Mouse (Mus musculus) bone marrow, adult 2 months (tissue): Measurements from ENCODE around the gene Gbf1. TPM values are rescaled to one million over a fixed set of nuclear protein-coding genes. Genes with fewer than 3 reads are reported as not detected.
"Not testable (repeated sequence)": the region's sequence is repeated elsewhere in the genome, so short reads cannot be mapped to it uniquely, and the experiment has no call there.

Experiments used
- H3K27ac ChIP-seq: fragments of 200-500 bp; 2 replicates; pipeline ENCODE4 v1.5.1; 2012; ENCODE audit warnings: low read depth, mild to moderate bottlenecking, control low read depth, inconsistent platforms, low read length; ENCODE audit not compliant: control insufficient read depth, poor library complexity, insufficient read depth
- H3K4me1 ChIP-seq: fragments of 200-500 bp; 2 replicates; pipeline ENCODE4 v1.6.1; 2011; ENCODE audit warnings: low read length; ENCODE audit not compliant: control insufficient read depth, insufficient read depth
- H3K4me3 ChIP-seq: fragments of 200-500 bp; replicated peaks from 2 replicates; pipeline ENCODE3; 2011; ENCODE audit warnings: mild to moderate bottlenecking, low read depth, low read length, control low read depth; ENCODE audit not compliant: control insufficient read depth
- CTCF ChIP-seq: fragments of 200-500 bp; IDR thresholded peaks from 2 replicates; pipeline ENCODE4 v1.5.1; 2011; ENCODE audit warnings: low read length, control low read depth; ENCODE audit not compliant: control insufficient read depth, insufficient read depth
- POLR2A ChIP-seq: fragments of 200-500 bp; IDR thresholded peaks from 2 replicates; pipeline ENCODE4 v1.6.1; 2011; ENCODE audit warnings: low read depth, mild to moderate bottlenecking, control low read depth, low read length, borderline replicate concordance; ENCODE audit not compliant: control insufficient read depth
- WGBS: fragments of 180-500 bp; shearing (Covaris S2); methylation state at CpG from one replicate; pipeline ENCODE4 v1.1.7; 2018; 5-methylcytosine and 5-hydroxymethylcytosine counted together
- polyA plus RNA-seq: library from polyadenylated mRNA; stranded (reverse); fragments of >200 nt; gene quantifications from 2 replicates; pipeline ENCODE4 v1.2.4, GENCODE M21; 2011; ENCODE audit warnings: low replicate concordance; ENCODE audit not compliant: missing spikeins, insufficient read depth, insufficient read length

Gene Gbf1
- polyA plus RNA-seq, 1 experiment = 44.3 TPM

DNA sequence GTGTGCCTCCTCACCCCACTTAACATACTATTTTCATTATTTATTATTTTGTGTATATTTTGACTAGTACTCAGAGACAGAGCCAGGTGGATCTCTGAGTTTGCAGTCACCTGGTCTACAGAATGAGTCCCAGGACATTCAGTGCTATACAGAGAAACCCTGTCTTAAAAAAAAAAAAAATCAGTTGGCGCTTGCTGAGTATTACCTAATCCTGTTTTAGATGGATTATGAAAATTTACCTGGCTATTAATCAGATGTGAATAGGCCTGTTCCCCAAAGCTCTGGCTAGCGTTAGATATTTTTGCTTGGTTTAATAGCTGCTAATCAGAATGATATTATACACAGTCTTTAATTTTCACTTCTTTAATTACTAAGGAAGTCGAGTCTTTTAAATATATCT, 28.4 kb upstream of the Gbf1 start:
- Histone ChIP-seq H3K27ac (no peak overlapping the region), H3K4me3 (no peak overlapping the region), H3K4me1 (no peaks in the 10 kb centered on the region)
- no peak for TF ChIP-seq POLR2A
- TF ChIP-seq CTCF = no peak
- 75% methylated on average over 3 of the region's 3 CpGs for WGBS

DNA sequence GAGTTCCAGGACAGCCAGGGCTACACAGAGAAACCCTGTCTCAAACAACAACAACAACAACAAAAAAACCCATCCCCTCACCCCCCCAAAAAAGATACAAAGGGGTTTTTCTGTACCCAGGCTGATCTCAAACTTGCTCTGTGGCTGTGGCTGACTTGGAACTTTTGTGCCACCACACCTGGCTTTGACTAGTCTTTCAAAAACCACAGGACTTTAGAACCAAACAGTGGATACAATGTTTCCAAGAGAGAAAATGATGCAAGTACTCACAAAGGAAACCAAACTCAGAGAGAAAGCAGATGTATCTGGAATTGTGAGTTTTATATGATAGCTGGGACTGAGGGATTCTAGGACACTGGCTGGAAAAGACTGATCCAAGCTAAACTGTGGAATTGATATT, 27.7 kb upstream of the Gbf1 start:
- Histone ChIP-seq H3K27ac (no peak overlapping the region), H3K4me1 (no peaks in the 10 kb centered on the region), H3K4me3 (no peak overlapping the region)
- TF ChIP-seq POLR2A = no peak
- no peak for TF ChIP-seq CTCF

DNA sequence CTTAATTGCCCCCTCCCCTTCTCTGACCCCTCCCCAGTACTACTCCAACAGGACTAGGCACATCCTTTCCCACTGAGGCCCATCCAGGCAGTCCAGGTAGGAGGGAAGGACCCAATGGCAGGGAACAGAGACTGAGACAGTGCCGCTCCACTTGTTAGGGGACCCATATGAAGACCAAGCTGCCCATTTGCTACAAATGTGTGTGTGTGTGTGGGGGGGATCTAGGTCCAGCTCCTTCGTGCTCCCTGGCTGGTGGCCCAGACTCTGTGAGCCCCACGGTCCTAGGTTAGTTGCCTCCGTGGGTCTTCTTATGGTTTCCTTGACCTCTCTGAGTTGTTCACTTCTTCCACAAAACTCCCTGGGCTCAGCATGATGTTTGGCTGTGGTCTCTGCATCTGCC, 26.0 kb upstream of the Gbf1 start:
- no peak for TF ChIP-seq CTCF
- no peak for TF ChIP-seq POLR2A
- H3K27ac ChIP-seq = no peak overlapping the region
- WGBS = 73% methylated on average over 4 of the region's 4 CpGs
- no peak overlapping the region for H3K4me3 ChIP-seq
- no peaks in the 10 kb centered on the region for H3K4me1 ChIP-seq

DNA sequence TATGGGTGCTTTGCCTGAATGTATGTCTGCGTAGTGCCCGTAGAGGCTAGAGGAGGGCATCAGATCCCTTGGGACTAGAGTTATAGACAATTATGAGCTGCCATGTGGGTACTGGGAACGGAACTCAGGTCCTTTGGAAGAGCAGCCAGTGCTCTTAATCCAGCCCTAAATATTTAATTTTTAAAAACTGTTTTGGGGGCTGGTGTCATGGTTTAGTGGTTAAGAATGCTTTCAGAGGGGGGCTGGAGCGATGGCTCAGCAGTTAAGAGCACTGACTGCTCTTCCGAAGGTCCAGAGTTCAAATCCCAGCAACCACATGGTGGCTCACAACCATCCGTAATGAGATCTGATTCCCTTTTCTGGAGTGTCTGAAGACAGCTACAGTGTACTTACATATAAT, 22.6 kb upstream of the Gbf1 start:
- H3K4me3 ChIP-seq, H3K4me1 ChIP-seq, H3K27ac ChIP-seq: not testable (repeated sequence)
- 66% methylated on average over 6 of the region's 6 CpGs for WGBS

DNA sequence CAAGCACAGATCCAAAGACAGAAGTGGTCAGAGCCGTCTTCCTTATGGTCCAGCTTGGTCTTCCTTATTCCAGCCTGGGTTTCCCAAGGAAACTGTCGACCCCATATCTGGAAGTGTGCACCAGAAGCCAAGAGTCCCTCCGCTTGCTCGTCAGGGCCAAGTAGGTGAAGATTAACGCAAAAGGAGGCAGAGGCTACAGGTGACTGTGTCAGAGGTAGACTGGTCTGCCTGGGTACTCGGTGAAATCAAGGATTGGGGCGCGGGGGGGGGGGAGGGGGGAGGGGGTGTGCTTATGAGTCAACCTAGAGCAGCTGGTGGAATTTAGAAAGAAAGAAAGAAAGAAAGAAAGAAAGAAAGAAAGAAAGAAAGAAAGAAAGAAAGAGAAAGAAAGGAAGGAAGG, 21.0 kb upstream of the Gbf1 start:
- TF ChIP-seq POLR2A (no peak), CTCF (no peak)
- H3K4me3 ChIP-seq = no peak overlapping the region
- H3K4me1 ChIP-seq = no peaks in the 10 kb centered on the region
- no peak overlapping the region for H3K27ac ChIP-seq
- WGBS = 13% methylated on average over 8 of the region's 8 CpGs

DNA sequence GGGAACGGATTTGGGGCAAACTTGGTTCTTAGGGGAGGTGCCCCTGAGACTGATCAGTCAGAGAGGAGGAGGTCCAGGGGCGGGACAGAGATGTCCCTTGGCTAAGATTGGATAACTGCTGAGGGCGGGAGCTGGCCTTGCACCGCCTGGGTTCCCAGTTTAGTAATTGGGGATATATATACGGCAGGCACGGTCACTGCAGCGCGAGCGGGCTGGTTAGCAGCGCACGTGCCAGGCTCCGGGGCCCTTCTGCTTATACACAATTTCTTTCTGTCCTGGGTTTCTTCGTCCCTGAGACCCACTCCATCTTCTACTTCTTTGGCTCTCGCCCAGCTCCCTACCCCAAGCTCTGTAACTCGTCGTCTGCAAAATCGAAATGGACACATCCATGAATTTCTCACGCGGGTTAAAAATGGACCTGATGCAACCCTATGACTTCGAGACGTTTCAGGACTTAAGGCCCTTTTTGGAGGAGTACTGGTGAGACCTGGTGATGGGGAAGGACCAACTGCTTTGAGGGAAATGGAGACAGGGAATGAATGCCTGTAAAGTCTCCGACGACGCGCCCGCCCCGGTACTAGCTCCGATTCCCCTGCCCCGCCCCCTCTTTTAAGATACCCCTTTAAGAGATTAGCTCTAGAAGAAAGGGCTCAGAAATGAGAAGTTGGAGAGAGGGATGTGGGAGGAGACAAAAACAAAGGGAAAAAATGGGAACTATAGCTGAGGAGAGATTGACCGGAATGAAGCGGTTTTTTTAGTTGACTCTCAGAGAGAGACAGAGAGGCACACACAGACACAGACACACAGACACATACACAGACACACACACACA, 20.4 kb upstream of the Gbf1 start, which contains the start of gene Elovl3:
Gene Elovl3, plus strand, starts transcription at position 204 of the 832 bp plus-strand sequence.
- H3K4me3 ChIP-seq = no peak within 1 kb of the TSS
- 1% methylated on average over 31 of the region's 31 CpGs for WGBS
- TF ChIP-seq POLR2A = no peak
- no peak for TF ChIP-seq CTCF
- no peak within 1 kb of the TSS for H3K27ac ChIP-seq
- H3K4me1 ChIP-seq = no peaks in the 10 kb centered on the region

DNA sequence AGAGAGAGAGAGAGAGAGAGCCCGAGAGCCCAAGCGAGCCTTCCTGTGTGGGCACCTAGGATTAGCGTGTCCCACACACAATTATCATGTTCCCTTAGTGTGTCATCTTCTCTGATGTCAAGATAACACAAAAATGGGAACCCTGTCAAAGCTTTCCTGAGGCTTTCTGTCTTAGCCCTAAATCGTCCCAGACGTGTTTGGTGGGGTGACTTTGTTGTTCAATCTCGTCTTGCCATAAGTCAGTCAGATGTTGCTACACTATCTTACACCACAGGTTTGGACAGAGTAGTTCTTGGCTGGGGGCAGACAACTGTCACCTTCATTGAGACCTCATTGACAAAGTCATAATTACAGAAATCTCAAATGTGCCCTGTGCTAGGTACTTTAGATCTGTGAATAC, 19.7 kb upstream of the Gbf1 start:
- Histone ChIP-seq H3K4me3 (no peak overlapping the region), H3K27ac (no peak overlapping the region)
- WGBS = 15% methylated on average over 6 of the region's 6 CpGs

DNA sequence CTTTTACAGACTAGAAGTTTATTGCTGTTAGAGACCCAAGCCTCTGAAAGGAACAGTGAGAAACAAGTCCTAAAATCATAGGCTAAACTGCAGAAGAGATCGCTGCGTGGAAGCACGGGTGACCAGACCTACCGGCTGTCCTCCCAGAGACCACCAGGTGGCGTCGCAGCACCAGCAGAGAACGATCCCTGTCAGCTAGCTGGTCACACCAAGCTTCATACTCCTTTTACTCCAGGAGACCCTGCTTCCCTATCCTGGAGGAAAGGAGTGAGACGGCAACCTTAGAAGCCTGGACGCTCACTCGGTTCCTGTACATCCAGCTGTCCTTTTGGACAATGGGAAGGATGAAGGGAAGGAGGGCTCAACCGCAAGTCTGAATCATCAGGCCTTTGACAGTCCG, 17.0 kb upstream of the Gbf1 start:
- TF ChIP-seq CTCF (peak; percentile 95), POLR2A (no peak)
- no peak overlapping the region for H3K27ac ChIP-seq
- WGBS = 4% methylated on average over 12 of the region's 12 CpGs
- H3K4me3 ChIP-seq = no peak overlapping the region
- no peaks in the 10 kb centered on the region; the same call in 1 of the 2 replicates for H3K4me1 ChIP-seq

More for the DNA sequence above, 19.7 kb upstream of the Gbf1 start:
- TF ChIP-seq CTCF (no peak), POLR2A (no peak)
- H3K4me1 ChIP-seq = no peaks in the 10 kb centered on the region; the same call in 1 of the 2 replicates
